Mouse (Mus musculus) 416B (cell line): ENCODE results near the gene Mrpl23.

Experiments used
- DNase-seq: peaks from one replicate; pipeline ENCODE4 v3.0.0; 2011; ENCODE audit warnings: low read depth

Mrpl23 gene

GRCm38 (mm10) chr7:142552591-142553416, 20.3 kb downstream of the Mrpl23 start:
- DNase-seq: no peak

- no peak for DNase-seq
These were observed 21.2 kb downstream of the Mrpl23 start for GRCm38 (mm10) chr7:142553417-142554335.

DNA sequence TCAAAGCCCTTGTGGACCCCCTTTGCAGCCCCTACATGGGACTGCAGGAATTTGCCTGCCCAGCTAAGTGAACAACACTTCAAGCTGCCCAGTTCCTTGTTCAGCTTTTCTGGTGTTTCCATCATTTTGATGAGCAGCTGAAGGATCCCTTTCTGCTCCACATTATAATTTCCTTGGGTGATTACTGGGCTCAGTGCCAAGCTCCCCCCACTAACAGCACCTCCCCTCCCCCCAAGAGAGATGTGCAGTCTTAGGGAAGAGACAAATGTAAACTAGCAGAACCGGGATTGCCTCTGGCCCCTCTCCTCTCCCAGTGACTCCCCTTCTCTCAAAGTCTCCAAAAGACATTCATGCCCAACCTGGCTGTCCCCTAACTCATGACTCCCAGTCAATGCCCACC, 22.1 kb downstream of the Mrpl23 start:
- DNase-seq: no peak

GRCm38 (mm10) chr7:142555366-142556088, 23.0 kb downstream of the Mrpl23 start:
- no peak for DNase-seq

DNA sequence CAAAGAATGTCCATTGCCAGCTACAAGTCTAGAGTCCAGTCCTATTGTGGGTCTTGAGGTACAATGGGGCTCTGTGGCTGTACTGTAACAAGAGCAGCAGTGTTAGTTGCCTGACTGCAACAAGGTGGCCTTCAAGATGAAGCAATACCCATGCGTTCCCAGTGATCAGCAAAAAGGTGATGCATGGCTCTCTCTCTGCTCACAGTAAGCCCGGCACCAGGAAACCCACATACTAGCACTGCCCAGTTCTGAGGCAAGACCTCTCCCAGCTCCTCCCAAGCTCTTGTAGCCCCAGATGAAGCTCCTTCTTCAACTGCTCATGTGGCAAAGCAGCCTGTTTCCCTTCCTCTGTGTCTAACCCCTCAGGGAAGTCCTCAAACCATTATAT, 23.6 kb downstream of the Mrpl23 start:
- no peak for DNase-seq

- no peak for DNase-seq
These were observed 25.2 kb downstream of the Mrpl23 start for GRCm38 (mm10) chr7:142557696-142558095.

DNA sequence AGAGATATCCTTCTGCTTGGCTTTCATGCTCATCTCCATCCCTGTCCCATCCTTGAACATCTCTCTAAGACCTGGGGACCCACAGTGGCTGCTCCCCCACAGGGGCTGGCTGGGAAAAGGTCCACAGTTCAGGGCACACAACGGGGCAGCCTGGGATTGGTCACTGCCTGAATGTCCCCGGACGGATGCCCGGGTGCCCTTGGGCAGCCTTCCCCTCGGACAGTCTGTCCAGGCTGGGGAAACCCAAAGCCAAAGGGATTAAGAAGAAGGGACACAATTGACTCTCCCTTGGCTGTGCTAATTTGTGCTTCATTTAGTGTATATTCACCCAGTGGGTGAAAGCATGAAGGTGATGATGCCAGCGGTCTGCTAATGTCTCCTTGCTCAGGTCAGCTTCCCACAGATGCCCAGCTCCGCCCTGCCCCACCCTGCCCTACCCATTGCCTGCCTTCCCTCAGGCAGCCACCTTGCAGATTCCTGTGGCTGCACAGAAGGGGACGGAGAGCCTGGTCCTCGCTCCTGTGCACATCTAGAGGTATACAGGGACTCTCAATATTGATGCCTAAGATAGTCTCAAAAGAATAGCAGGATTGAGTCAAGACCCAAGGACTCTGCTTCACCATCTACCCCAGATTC, 26.1 kb downstream of the Mrpl23 start:
- no peak for DNase-seq

DNA sequence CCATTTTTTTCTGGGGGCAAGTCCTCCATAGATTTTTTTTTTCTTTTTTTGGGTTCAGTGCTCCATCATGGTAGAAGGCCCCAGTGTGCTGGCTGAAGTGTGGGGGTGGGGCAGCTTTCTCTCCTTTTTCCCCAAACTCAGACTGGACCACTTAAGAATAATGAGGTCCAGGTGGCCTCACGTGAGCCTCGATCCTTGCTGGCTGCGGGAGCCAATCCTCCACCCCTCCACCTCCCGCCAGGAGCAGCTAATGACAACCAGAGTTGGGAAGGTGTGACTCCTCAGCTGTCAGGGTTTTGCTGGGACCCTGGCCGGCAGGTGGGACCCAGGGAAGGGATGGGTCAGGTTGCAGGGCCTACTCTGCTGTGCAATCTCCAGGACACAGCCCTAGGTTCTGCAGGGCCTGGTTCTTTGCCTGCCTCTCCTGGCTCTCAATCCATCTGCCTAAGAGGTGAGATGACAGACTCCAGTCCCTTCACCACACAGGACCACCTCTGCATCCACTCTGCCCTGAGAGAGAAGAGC, 27.2 kb downstream of the Mrpl23 start:
- DNase-seq: no peak

DNA sequence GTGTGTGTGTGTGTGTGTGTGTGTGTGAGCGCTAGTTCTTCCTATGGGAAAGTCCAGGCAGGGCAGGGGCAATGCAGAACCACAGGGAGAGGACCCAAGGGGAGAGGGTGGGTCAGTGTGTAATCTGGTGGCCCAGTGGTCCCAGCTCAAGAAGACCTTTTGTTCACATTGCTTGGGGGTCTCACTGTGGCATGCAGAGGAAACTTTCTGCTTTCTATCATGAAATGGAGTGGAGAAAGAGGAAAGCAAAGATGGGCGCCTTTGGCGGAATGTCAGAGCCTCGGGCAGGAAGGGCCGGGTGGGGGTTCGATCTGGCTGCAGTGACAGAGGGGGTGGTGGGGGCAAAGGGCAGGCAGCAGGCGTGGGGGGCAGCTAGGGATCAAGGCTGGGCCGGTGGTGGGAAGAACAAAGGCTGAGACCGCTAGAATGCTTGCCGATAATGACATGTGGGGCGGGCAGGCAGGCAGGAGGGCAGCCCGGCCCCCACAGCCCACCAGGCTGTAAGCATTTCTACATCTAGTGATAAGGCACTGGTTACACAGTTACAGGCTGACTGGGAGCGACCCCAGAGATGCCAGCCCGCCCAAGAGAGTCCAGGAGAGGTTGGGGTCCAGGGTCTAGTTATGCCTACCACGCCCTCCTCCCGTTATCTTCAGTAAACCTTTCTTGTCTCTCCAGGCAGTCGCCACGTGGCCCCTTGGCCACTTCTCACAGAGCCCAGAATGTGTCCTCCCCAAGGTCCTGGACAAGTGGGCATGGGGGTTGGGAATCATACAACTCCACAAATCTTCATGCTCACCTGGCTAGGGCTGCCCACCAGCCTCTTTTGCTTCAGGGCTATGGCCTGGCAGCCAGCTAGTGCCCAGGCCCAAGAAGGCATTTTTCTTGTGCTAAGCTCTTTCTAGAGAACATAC, 28.7 kb downstream of the Mrpl23 start:
- no peak for DNase-seq

GRCm38 (mm10) chr7:142561856-142562404, 29.4 kb downstream of the Mrpl23 start:
- no peak for DNase-seq

DNA sequence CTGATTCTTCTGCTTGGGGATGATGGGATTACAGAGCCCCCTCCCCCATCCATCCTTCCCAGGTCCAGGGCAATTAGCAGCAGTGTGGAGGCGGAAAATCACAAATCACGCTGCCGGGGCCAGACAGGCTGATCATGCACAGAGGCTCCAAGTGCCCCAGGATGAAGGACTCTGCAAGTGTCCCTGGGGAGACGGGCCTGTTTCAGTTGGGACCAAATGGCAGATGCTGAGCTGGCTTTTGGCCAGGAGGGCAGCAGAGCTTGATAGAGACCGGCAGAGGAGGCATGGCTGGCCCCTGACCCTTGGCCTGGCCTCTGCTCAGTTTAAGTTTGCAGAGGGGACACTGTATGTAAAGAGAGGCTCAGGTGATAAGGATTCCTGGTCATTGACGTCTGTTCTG, 30.7 kb downstream of the Mrpl23 start:
- DNase-seq: no peak

DNA sequence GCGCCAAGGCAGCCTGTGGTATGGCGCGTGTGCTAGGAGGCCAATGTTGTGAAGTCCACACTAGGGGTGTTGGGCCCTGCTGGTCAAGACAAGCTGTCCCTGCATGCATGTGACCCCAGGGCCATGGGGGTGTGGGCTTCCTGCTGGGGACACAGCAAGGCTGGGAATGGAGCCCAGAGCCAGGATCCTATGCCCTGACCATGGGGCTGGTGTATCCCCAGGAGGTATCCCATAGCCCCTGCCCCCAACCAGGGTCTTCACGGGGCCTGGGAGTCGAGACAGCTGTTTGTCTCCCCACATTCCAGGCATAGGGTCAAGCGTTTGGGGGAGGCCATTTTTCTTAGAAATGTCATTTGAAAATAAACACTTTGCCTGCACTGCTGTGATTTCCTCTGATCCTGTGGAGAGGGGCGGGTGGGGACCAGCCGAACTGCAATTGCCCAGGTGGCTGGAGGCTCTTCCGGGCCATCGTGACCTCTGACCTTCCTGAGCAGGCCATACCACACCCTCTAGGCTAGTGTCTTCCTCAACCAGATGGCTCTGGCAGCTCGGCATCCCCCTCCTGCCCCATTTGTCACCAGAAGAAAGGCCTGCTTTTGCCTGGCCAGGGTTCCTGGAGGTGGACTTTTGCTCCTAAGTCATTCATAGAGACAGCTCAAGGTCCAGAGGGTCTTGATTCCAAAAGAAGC, 32.6 kb downstream of the Mrpl23 start:
- DNase-seq: no peak

DNA sequence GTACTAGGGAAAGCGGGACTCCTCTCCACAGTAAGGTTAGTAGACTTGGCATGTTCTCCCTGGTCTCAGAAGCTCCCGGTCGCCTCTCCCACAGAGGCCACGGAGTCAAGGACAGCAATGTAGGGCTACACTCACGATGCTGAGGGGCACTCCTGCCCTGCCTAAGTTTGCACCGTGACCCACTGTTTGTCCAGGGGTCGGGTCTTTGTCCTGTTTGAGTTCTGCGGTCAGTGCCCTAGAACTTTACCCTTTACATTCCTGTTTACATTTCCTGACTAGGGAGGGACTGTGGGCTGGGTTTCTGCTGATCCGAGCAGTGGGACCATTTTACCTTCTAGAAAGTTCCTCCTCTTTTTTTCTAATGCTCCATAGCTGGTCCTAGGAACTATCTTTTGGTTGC, 34.0 kb downstream of the Mrpl23 start:
- no peak for DNase-seq

GRCm38 (mm10) chr7:142568985-142569384, 36.5 kb downstream of the Mrpl23 start:
- no peak for DNase-seq

GRCm38 (mm10) chr7:142570565-142570964, 38.1 kb downstream of the Mrpl23 start:
- no peak for DNase-seq

DNA sequence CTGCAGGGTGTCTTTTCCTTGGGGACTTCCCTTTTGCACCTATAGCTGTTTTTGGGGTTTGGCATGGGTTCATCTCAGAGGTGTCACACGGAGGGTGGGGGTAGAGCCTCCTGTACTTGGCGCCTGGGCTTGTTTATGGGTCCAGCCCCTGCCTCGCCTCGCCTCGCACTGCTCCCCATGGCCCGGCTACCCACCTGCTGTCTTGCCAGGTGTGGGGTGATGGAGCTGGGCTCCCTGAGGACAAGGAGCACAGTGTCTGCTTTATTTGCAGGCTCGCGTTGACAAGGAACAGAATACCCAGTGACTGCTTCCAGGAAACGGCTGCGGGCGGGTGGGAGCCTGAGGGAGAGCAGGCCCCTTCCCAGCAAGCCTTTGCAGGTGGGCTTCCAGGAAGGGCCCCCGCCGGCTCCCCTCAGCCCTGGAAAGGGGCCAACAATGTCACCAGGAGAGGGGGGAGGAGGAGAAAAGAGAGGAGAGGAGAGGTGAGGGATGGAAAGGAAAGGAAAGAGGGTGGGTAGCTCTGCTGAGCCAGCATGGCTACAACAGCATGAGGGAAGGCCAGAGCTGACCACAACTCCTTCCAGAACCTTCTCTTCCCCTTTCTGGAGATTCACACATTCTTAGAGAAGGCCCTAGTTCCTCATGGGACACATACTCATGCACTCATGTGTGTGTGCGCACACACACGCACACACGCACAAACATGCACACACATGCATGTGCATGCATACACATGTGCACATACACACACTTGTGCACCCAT, 39.2 kb downstream of the Mrpl23 start:
- no peak for DNase-seq

DNA sequence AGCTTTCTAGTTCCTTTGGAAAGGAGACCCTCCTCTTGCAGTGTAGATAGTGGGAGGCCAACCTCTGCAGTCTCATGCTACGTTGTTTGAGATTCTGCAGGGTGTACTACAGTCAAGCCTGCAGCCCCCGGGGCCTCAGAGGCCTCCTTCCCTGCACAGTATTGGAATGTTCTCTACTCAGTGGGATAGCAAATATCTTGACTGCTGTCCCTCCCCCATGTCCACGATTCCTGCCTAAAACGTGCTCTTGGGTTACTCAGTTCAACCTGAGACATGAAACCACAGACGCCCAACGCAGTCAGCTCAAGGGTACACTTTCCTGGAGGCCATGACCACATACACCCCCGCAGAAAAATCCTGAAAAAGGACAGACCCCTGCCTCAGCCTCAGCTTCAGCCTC, 39.9 kb downstream of the Mrpl23 start:
- DNase-seq: no peak

- no peak for DNase-seq
These were observed 40.5 kb downstream of the Mrpl23 start for GRCm38 (mm10) chr7:142572992-142573391.

- no peak for DNase-seq
These were observed 41.7 kb downstream of the Mrpl23 start for GRCm38 (mm10) chr7:142574155-142574660.
